Mouse (Mus musculus): Measurements from ENCODE around the gene Olfr1133. TPM values are rescaled to one million over a fixed set of nuclear protein-coding genes. Genes with fewer than 3 reads are reported as not detected.

Olfr1133 gene
- total RNA-seq (2014; rRNA removed) (not detected in 2 replicates), polyA plus RNA-seq (2012; rRNA removed) (not detected in 2 replicates)

- H3K27ac ChIP-seq (replicated peaks; ENCODE audit: insufficient read depth, low read depth, low read length), result no peak within 1 kb of the TSS
- H3K9ac ChIP-seq (ENCODE audit: low read depth, low read length), result no peak within 1 kb of the TSS
- H3K27me3 ChIP-seq (ENCODE audit: control insufficient read depth, insufficient read depth, low read length), result no peaks in the 10 kb centered on the region
- no peak for DNase-seq (ENCODE audit: extremely low read depth, low read depth, low spot score)
- no peak within 1 kb of the TSS for H3K4me3 ChIP-seq (ENCODE audit: insufficient read depth, low read depth, low read length)
- no peaks in the 10 kb centered on the region for H3K4me1 ChIP-seq (ENCODE audit: control insufficient read depth, insufficient read depth, low read length)
- H3K79me2 ChIP-seq (ENCODE audit: control insufficient read depth, insufficient read depth, low read length), result no peaks in the 10 kb centered on the region
- TF ChIP-seq CTCF (IDR thresholded peaks at IDR 0.05; ENCODE audit: low read depth, low read length) (no peak), POLR2A (IDR thresholded peaks at IDR 0.05; ENCODE audit: extremely low read depth, insufficient read depth, low read length) (no peak)
- no peaks in the 10 kb centered on the region for H3K36me3 ChIP-seq (ENCODE audit: control insufficient read depth, insufficient read depth, low read length)
Observed at GRCm38 (mm10) chr2:87647274-87647673, at the start of gene Olfr1133. Gene Olfr1133, minus strand, starts transcription at chr2:87647374.

GRCm38 (mm10) chr2:87693847-87694246, 46.7 kb upstream of the Olfr1133 start, which contains the start of gene Olfr1136:
Gene Olfr1136, minus strand, starts transcription at chr2:87693947.
- Histone ChIP-seq H3K4me1 (ENCODE audit: control insufficient read depth, insufficient read depth, low read length) (no peaks in the 10 kb centered on the region), H3K79me2 (ENCODE audit: control insufficient read depth, insufficient read depth, low read length) (no peaks in the 10 kb centered on the region), H3K27ac (replicated peaks; ENCODE audit: insufficient read depth, low read depth, low read length) (no peak within 1 kb of the TSS), H3K27me3 (ENCODE audit: control insufficient read depth, insufficient read depth, low read length) (no peaks in the 10 kb centered on the region), H3K36me3 (ENCODE audit: control insufficient read depth, insufficient read depth, low read length) (no peaks in the 10 kb centered on the region), H3K9ac (ENCODE audit: low read depth, low read length) (no peak within 1 kb of the TSS), H3K4me3 (ENCODE audit: insufficient read depth, low read depth, low read length) (no peak within 1 kb of the TSS)
- DNase-seq (ENCODE audit: extremely low read depth, low read depth, low spot score), result no peak
- TF ChIP-seq CTCF (IDR thresholded peaks at IDR 0.05; ENCODE audit: low read depth, low read length), result no peak
- no peak for TF ChIP-seq POLR2A (IDR thresholded peaks at IDR 0.05; ENCODE audit: extremely low read depth, insufficient read depth, low read length)

GRCm38 (mm10) chr2:87673564-87673963, 26.4 kb upstream of the Olfr1133 start, which contains the start of gene Olfr1135:
Gene Olfr1135, minus strand, starts transcription at chr2:87673664.
- H3K4me1 ChIP-seq (ENCODE audit: control insufficient read depth, insufficient read depth, low read length), result no peaks in the 10 kb centered on the region
- H3K27ac ChIP-seq (replicated peaks; ENCODE audit: insufficient read depth, low read depth, low read length), result no peak within 1 kb of the TSS
- H3K36me3 ChIP-seq (ENCODE audit: control insufficient read depth, insufficient read depth, low read length), result no peaks in the 10 kb centered on the region
- no peak for TF ChIP-seq POLR2A (IDR thresholded peaks at IDR 0.05; ENCODE audit: extremely low read depth, insufficient read depth, low read length)
- no peak for DNase-seq (ENCODE audit: extremely low read depth, low read depth, low spot score)
- H3K79me2 ChIP-seq (ENCODE audit: control insufficient read depth, insufficient read depth, low read length), result no peaks in the 10 kb centered on the region
- no peak within 1 kb of the TSS for H3K9ac ChIP-seq (ENCODE audit: low read depth, low read length)
- no peaks in the 10 kb centered on the region for H3K27me3 ChIP-seq (ENCODE audit: control insufficient read depth, insufficient read depth, low read length)
- WGBS, result 6% methylated on average over 1 of the region's 1 CpGs
- H3K4me3 ChIP-seq (ENCODE audit: insufficient read depth, low read depth, low read length), result no peak within 1 kb of the TSS

DNA sequence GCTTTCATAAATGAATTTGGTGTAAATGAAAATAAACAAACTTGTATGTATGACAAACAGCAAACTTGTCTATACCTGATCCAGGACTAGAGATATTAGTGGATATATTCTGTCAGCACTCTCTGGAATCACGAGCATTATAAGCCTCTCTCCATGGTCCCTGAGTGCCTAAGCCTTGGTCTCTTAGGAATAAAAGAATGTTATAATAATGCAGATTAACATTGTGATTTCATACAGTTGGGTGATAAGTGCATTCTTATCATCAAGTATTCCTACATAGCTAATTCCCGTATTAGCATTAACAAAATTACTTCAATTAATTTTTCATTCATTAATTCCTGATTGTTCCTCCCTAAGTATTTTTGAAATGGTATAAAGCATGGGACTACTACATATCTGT, 11.2 kb upstream of the Olfr1133 start, which contains the start of gene Olfr1134:
Gene Olfr1134 (minus strand): TSS at position 101 of the 400 bp plus-strand sequence.
- TF ChIP-seq POLR2A (IDR thresholded peaks at IDR 0.05; ENCODE audit: extremely low read depth, insufficient read depth, low read length), result no peak
- no peak within 1 kb of the TSS for H3K27ac ChIP-seq (replicated peaks; ENCODE audit: insufficient read depth, low read depth, low read length)
- no peak within 1 kb of the TSS for H3K4me3 ChIP-seq (ENCODE audit: insufficient read depth, low read depth, low read length)
- no peaks in the 10 kb centered on the region for H3K27me3 ChIP-seq (ENCODE audit: control insufficient read depth, insufficient read depth, low read length)
- H3K4me1 ChIP-seq (ENCODE audit: control insufficient read depth, insufficient read depth, low read length), result no peaks in the 10 kb centered on the region
- 71% methylated on average over 2 of the region's 2 CpGs for WGBS
- no peak within 1 kb of the TSS for H3K9ac ChIP-seq (ENCODE audit: low read depth, low read length)
- no peak for DNase-seq (ENCODE audit: extremely low read depth, low read depth, low spot score)
- no peaks in the 10 kb centered on the region for H3K36me3 ChIP-seq (ENCODE audit: control insufficient read depth, insufficient read depth, low read length)
- no peaks in the 10 kb centered on the region for H3K79me2 ChIP-seq (ENCODE audit: control insufficient read depth, insufficient read depth, low read length)

DNA sequence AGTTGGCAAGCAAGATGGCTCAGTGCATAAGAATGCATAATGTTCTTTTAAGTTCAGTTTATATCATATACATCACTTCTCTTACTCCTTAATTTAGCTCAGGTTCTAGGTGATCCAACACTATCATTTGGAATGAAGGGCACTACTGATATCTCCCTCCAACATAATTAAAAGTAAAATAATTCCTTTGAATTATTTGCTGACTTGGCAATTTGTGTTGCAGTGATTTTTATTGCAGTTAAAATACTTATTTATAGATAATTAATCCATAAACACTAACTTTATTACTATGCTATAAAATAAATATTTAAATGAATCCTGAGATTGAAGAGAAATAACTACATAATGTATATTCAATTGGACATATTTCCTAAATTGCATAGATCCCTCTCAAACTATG, 4.7 kb downstream of the Olfr1133 start:
- no peaks in the 10 kb centered on the region for H3K27me3 ChIP-seq (ENCODE audit: control insufficient read depth, insufficient read depth, low read length)
- TF ChIP-seq CTCF (IDR thresholded peaks at IDR 0.05; ENCODE audit: low read depth, low read length) (no peak), POLR2A (IDR thresholded peaks at IDR 0.05; ENCODE audit: extremely low read depth, insufficient read depth, low read length) (no peak)
- H3K36me3 ChIP-seq (ENCODE audit: control insufficient read depth, insufficient read depth, low read length), result no peaks in the 10 kb centered on the region
- no peak overlapping the region for H3K27ac ChIP-seq (replicated peaks; ENCODE audit: insufficient read depth, low read depth, low read length)
- H3K79me2 ChIP-seq (ENCODE audit: control insufficient read depth, insufficient read depth, low read length), result no peaks in the 10 kb centered on the region
- no peak overlapping the region for H3K4me3 ChIP-seq (ENCODE audit: insufficient read depth, low read depth, low read length)
- DNase-seq (ENCODE audit: extremely low read depth, low read depth, low spot score), result no peak
- no peak overlapping the region for H3K9ac ChIP-seq (ENCODE audit: low read depth, low read length)
- H3K4me1 ChIP-seq (ENCODE audit: control insufficient read depth, insufficient read depth, low read length), result no peaks in the 10 kb centered on the region

DNA sequence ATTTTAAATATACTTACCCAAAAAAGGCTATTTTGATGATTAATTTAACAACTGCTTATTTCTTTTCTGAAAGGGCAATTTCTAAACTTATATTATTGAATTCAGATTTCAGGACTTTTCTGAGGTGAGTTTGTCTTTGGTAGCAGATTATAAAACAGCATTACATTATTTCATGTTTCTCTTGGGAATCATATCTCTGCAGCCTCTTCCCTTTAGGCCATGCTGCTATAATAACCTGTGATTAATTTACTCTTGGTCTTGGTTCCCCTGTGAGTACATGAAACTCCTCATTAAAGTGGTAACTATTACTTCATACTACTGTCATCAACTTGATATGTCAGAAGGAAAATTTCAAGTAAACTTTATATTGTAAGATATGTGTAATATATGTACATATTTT, 9.7 kb downstream of the Olfr1133 start, which contains the start of gene Olfr1132:
Gene Olfr1132 (minus strand): TSS at position 101 of the 400 bp plus-strand sequence.
- no peak for TF ChIP-seq CTCF (IDR thresholded peaks at IDR 0.05; ENCODE audit: low read depth, low read length)
- no peak for TF ChIP-seq POLR2A (IDR thresholded peaks at IDR 0.05; ENCODE audit: extremely low read depth, insufficient read depth, low read length)
- H3K9ac ChIP-seq (ENCODE audit: low read depth, low read length), result no peak within 1 kb of the TSS
- H3K27me3 ChIP-seq (ENCODE audit: control insufficient read depth, insufficient read depth, low read length), result no peaks in the 10 kb centered on the region
- no peaks in the 10 kb centered on the region for H3K79me2 ChIP-seq (ENCODE audit: control insufficient read depth, insufficient read depth, low read length)
- no peak within 1 kb of the TSS for H3K27ac ChIP-seq (replicated peaks; ENCODE audit: insufficient read depth, low read depth, low read length)
- no peaks in the 10 kb centered on the region for H3K36me3 ChIP-seq (ENCODE audit: control insufficient read depth, insufficient read depth, low read length)
- no peak for DNase-seq (ENCODE audit: extremely low read depth, low read depth, low spot score)
- no peaks in the 10 kb centered on the region for H3K4me1 ChIP-seq (ENCODE audit: control insufficient read depth, insufficient read depth, low read length)
- no peak within 1 kb of the TSS for H3K4me3 ChIP-seq (ENCODE audit: insufficient read depth, low read depth, low read length)
